In genomic region chr3:108562777-108563271, GRCm38 (mm10) we compare ENCODE assay signal across 7 mouse cellular contexts. TPM values are rescaled to one million over a fixed set of nuclear protein-coding genes. Genes with fewer than 3 reads are reported as not detected.
DNase-seq lines count a peak whose midpoint lies in the region; ATAC-seq and TF ChIP-seq lines count a peak whose summit lies in the region.

No protein-coding gene starts in this region.

- WGBS in hindbrain, embryonic 13.5 days, result 18% methylated on average over 15 of the region's 15 CpGs
- WGBS in liver, embryonic 13.5 days (ENCODE audit: insufficient replicate concordance), result 3% methylated on average over 15 of the region's 15 CpGs

- peak overlapping the region; percentile 66 for H3K4me2 ChIP-seq in hindbrain, embryonic 13.5 days
- H3K4me2 ChIP-seq in liver, embryonic 13.5 days, result peak overlapping the region; percentile 85

- peaks cover 27% of the 10 kb centered on the region for H3K36me3 ChIP-seq in E14TG2a.4 (ENCODE audit: insufficient read depth, low read length)
- peaks cover 27% of the 10 kb centered on the region for H3K36me3 ChIP-seq in hindbrain, embryonic 13.5 days
- peaks cover 23% of the 10 kb centered on the region for H3K36me3 ChIP-seq in liver, embryonic 13.5 days

- H3K9me3 ChIP-seq in E14TG2a.4 (ENCODE audit: low read length), result peaks cover 4% of the 10 kb centered on the region
- H3K9me3 ChIP-seq in hindbrain, embryonic 13.5 days, result no peaks in the 10 kb centered on the region
- H3K9me3 ChIP-seq in liver, embryonic 13.5 days (replicated peaks), result no peaks in the 10 kb centered on the region

- H3K27ac ChIP-seq in hindbrain, embryonic 13.5 days, result peak overlapping the region; percentile 95
- peak overlapping the region; percentile 90 for H3K27ac ChIP-seq in liver, embryonic 13.5 days

- no peak for TF ChIP-seq CTCF in E14TG2a.4 (conservative IDR thresholded peaks at IDR 0.05; ENCODE audit: low read length)

- peaks cover 38% of the 10 kb centered on the region for H3K4me1 ChIP-seq in E14TG2a.4 (replicated peaks; ENCODE audit: low read depth, low read length)
- H3K4me1 ChIP-seq in hindbrain, embryonic 13.5 days (replicated peaks), result peaks cover 21% of the 10 kb centered on the region
- peaks cover 56% of the 10 kb centered on the region for H3K4me1 ChIP-seq in liver, embryonic 13.5 days (replicated peaks)

- no peaks in the 10 kb centered on the region for H3K27me3 ChIP-seq in E14TG2a.4 (ENCODE audit: insufficient read depth, low read length)
- no peaks in the 10 kb centered on the region for H3K27me3 ChIP-seq in hindbrain, embryonic 13.5 days
- peaks cover under 1% of the 10 kb centered on the region; the same call in 1 of the 2 replicates for H3K27me3 ChIP-seq in liver, embryonic 13.5 days

- ATAC-seq in erythroid progenitor cell, adult 5-6 weeks (replicated peaks; ENCODE audit: low FRiP score, poor library complexity, severe bottlenecking), result peak; percentile 62
- peak; percentile 78 for ATAC-seq in hindbrain, embryonic 13.5 days (ENCODE audit: low FRiP score)
- ATAC-seq in liver, embryonic 13.5 days (ENCODE audit: low read depth), result peak; percentile 67

- peak overlapping the region; percentile 95 for H3K4me3 ChIP-seq in E14TG2a.4 (replicated peaks; ENCODE audit: low read length)
- H3K4me3 ChIP-seq in hindbrain, embryonic 13.5 days, result peak overlapping the region; percentile 83
- peak overlapping the region; percentile 83 for H3K4me3 ChIP-seq in liver, embryonic 13.5 days (replicated peaks)

- peak; percentile 22 for DNase-seq in 3134 (ENCODE audit: extremely low read depth, insufficient read length, low spot score)
- no peak for DNase-seq in liver, embryonic 13.5 days
- DNase-seq in naive thymus-derived CD4-positive, alpha-beta T cell, adult 2 months (ENCODE audit: low read depth), result peak; percentile 79
- no peak for DNase-seq in adrenal gland, adult 2 months

- peak overlapping the region; percentile 53 for H3K9ac ChIP-seq in hindbrain, embryonic 13.5 days
- peak overlapping the region; percentile 69 for H3K9ac ChIP-seq in liver, embryonic 13.5 days

RNA-seq across cellular contexts. Expression of gene Tmem167b, which starts 0.6 kb away (rescaled TPM):
- 9.7 and 13.0 TPM in 2 replicates for total RNA-seq in erythroid progenitor cell, adult 5-6 weeks (2015; ENCODE audit: low replicate concordance)
- 27.0 and 27.8 TPM in 2 replicates for total RNA-seq in erythroid progenitor cell, adult 5-6 weeks (2017; ENCODE audit: low replicate concordance)
- polyA plus RNA-seq in hindbrain, embryonic 13.5 days (2015; fragmentation: Nextera tagmentation; extraction: Ambion mirVana), result 58.8 and 60.6 TPM in 2 replicates
- 13.7 and 18.5 TPM in 2 replicates for polyA plus RNA-seq in liver, embryonic 13.5 days (2015; fragmentation: Nextera tagmentation; extraction: Ambion mirVana)
- total RNA-seq in adrenal gland, adult 2 months (2021), result 10 to 100 TPM; 51.1 to 60.5 TPM
- 2.5 and 3.3 TPM in 2 replicates for polyA plus RNA-seq in adrenal gland, adult 2 months (2012; rRNA removed)

RNA-seq across cellular contexts. Expression of gene Taf13, which starts 8.7 kb away (rescaled TPM):
- 1.7 and 7.6 TPM in 2 replicates for total RNA-seq in erythroid progenitor cell, adult 5-6 weeks (2015; ENCODE audit: low replicate concordance)
- total RNA-seq in erythroid progenitor cell, adult 5-6 weeks (2017; ENCODE audit: low replicate concordance), result 4.1 and 5.1 TPM in 2 replicates
- 63.8 and 66.2 TPM in 2 replicates for polyA plus RNA-seq in hindbrain, embryonic 13.5 days (2015; fragmentation: Nextera tagmentation; extraction: Ambion mirVana)
- polyA plus RNA-seq in liver, embryonic 13.5 days (2015; fragmentation: Nextera tagmentation; extraction: Ambion mirVana), result 13.0 and 17.4 TPM in 2 replicates
- 10 to 100 TPM; 28.7 to 30.3 TPM for total RNA-seq in adrenal gland, adult 2 months (2021)
- 0.78 and 0.98 TPM in 2 replicates for polyA plus RNA-seq in adrenal gland, adult 2 months (2012; rRNA removed)

RNA-seq across cellular contexts. Expression of gene 5330417C22Rik, which starts 26.5 kb away (rescaled TPM):
- not detected in 2 replicates for total RNA-seq in erythroid progenitor cell, adult 5-6 weeks (2015; ENCODE audit: low replicate concordance)
- not detected in 2 replicates for total RNA-seq in erythroid progenitor cell, adult 5-6 weeks (2017; ENCODE audit: low replicate concordance)
- 9.8 and 10.0 TPM in 2 replicates for polyA plus RNA-seq in hindbrain, embryonic 13.5 days (2015; fragmentation: Nextera tagmentation; extraction: Ambion mirVana)
- 0.09 and 0.10 TPM in 2 replicates for polyA plus RNA-seq in liver, embryonic 13.5 days (2015; fragmentation: Nextera tagmentation; extraction: Ambion mirVana)
- 1 to 10 TPM; 2.4 to 6.5 TPM for total RNA-seq in adrenal gland, adult 2 months (2021)
- 2.4 and 2.5 TPM in 2 replicates for polyA plus RNA-seq in adrenal gland, adult 2 months (2012; rRNA removed)

RNA-seq across cellular contexts. Expression of gene Wdr47, which starts 28.3 kb away (rescaled TPM):
- 1.3 and 2.9 TPM in 2 replicates for total RNA-seq in erythroid progenitor cell, adult 5-6 weeks (2015; ENCODE audit: low replicate concordance)
- 2.7 TPM in 1 of 2 replicates, not detected in the other for total RNA-seq in erythroid progenitor cell, adult 5-6 weeks (2017; ENCODE audit: low replicate concordance)
- 91.5 and 96.5 TPM in 2 replicates for polyA plus RNA-seq in hindbrain, embryonic 13.5 days (2015; fragmentation: Nextera tagmentation; extraction: Ambion mirVana)
- polyA plus RNA-seq in liver, embryonic 13.5 days (2015; fragmentation: Nextera tagmentation; extraction: Ambion mirVana), result 1.7 and 1.8 TPM in 2 replicates
- total RNA-seq in adrenal gland, adult 2 months (2021), result 10 to 100 TPM; 10.0 to 14.6 TPM
- 3.6 and 3.7 TPM in 2 replicates for polyA plus RNA-seq in adrenal gland, adult 2 months (2012; rRNA removed)

RNA-seq across cellular contexts. Expression of gene 1700013F07Rik, which starts 28.9 kb away (rescaled TPM):
- not detected in 2 replicates for total RNA-seq in erythroid progenitor cell, adult 5-6 weeks (2015; ENCODE audit: low replicate concordance)
- not detected in 2 replicates for total RNA-seq in erythroid progenitor cell, adult 5-6 weeks (2017; ENCODE audit: low replicate concordance)
- polyA plus RNA-seq in hindbrain, embryonic 13.5 days (2015; fragmentation: Nextera tagmentation; extraction: Ambion mirVana), result 0.74 and 2.9 TPM in 2 replicates
- polyA plus RNA-seq in liver, embryonic 13.5 days (2015; fragmentation: Nextera tagmentation; extraction: Ambion mirVana), result not detected in 2 replicates
- not detected for total RNA-seq in adrenal gland, adult 2 months (2021)
- polyA plus RNA-seq in adrenal gland, adult 2 months (2012; rRNA removed), result not detected in 2 replicates

Comparison
In these comparisons a context has a peak if more than half of its experiments do, and no peak if none do; other contexts are left out.
1. DNase-seq: peak in 3134 (single experiment) and naive thymus-derived CD4-positive, alpha-beta T cell, adult 2 months (single experiment); none in liver, embryonic 13.5 days (single experiment) and adrenal gland, adult 2 months (single experiment).
2. Peak in every context shown above with its lines, with median percentiles within 50 percentile points of each other: H3K4me3 ChIP-seq and ATAC-seq.